Mouse (Mus musculus) forebrain, embryonic 14.5 days (tissue): ENCODE results near the gene Ndufa4l2. TPM values are rescaled to one million over a fixed set of nuclear protein-coding genes. Genes with fewer than 3 reads are reported as not detected.

Experiments
- ATAC-seq: fragments of 200-750 bp; cut with Nextera tagmentation; 2 replicates; pipeline ENCODE4 v1.8.0; 2017; ENCODE audit warnings: mild to moderate bottlenecking, moderate library complexity
- DNase-seq: peaks from one replicate; pipeline ENCODE4 v3.0.0-alpha.2; 2015; ENCODE audit warnings: low spot score
- H3K27ac ChIP-seq: fragments of 300-500 bp; sonication (generic); 2 replicates; pipeline ENCODE4 v1.5.1; 2014; ENCODE audit warnings: low read depth, mild to moderate bottlenecking, control low read depth, low read length, moderate library complexity
- H3K27me3 ChIP-seq: fragments of 300-500 bp; sonication (generic); replicated peaks from 2 replicates; pipeline ENCODE4 v1.6.1; 2014; ENCODE audit warnings: low read length, control low read depth, mixed read lengths; ENCODE audit not compliant: control insufficient read depth, insufficient read depth
- H3K36me3 ChIP-seq: fragments of 300-500 bp; sonication (generic); 2 replicates; pipeline ENCODE4 v1.6.1; 2014; ENCODE audit warnings: low read length, control low read depth; ENCODE audit not compliant: control insufficient read depth, insufficient read depth
- H3K4me1 ChIP-seq: fragments of 300-500 bp; sonication (generic); 2 replicates; pipeline ENCODE4 v1.6.1; 2014; ENCODE audit warnings: antibody characterized with exemption, low read length, control low read depth; ENCODE audit not compliant: control insufficient read depth, insufficient read depth
- H3K4me2 ChIP-seq: fragments of 300-500 bp; sonication (generic); 2 replicates; pipeline ENCODE4 v1.6.1; 2014; ENCODE audit warnings: mild to moderate bottlenecking, control low read depth, low read length
- H3K4me3 ChIP-seq: fragments of 300-500 bp; sonication (generic); 2 replicates; pipeline ENCODE4 v1.5.1; 2014; ENCODE audit warnings: low read depth, low read length, control low read depth
- H3K9ac ChIP-seq: fragments of 300-500 bp; sonication (generic); 2 replicates; pipeline ENCODE4 v1.6.1; 2014; ENCODE audit warnings: mild to moderate bottlenecking, low read length, control low read depth, moderate library complexity
- H3K9me3 ChIP-seq: fragments of 300-500 bp; sonication (generic); replicated peaks from 2 replicates; pipeline ENCODE4 v1.6.1; 2016; ENCODE audit warnings: low read length, control low read depth, mixed read lengths; ENCODE audit not compliant: control insufficient read depth
- WGBS: fragments of 180-500 bp; shearing (Covaris S2); extraction: QIAGEN DNeasy Blood & Tissue Kit; methylation state at CpG from one replicate; pipeline ENCODE4 v1.1.7; 2014; 5-methylcytosine and 5-hydroxymethylcytosine counted together
- polyA plus RNA-seq: library from polyadenylated mRNA; unstranded; fragments of >200 nt; fragmentation: Nextera tagmentation; extraction: Ambion mirVana; gene quantifications from 2 replicates; pipeline ENCODE4 v1.2.1, GENCODE M21; 2014

The Ndufa4l2 gene
- polyA plus RNA-seq, 1 experiment from 2014 or later = 12.5 TPM

DNA sequence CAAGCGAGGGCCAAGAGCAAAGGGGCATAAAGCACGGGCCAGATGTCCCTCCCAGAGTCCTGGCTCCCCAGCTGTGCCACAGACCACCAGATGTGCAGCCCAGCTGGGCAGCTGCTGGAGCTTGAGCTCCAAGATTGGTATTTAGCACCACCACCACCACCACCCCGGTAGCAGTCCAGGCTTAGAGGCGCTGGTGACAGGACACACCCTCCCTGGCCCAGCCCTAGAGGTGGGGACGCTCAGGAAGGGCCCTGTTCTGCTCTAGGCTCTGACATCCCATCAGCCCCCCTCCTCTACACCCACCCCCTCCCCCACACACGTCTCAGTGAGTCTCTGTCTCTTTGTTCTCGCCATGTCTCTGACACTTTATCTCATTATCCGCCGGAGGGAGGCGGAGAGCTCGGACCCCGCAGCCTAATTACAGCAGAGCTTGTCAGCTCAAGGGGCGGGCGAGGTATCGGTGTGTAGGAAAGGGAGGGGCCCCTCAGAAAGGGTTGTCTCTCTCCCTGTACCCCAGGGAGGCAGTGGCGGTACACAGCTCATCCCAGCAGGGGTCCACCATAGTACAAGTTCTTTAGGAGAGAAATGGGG, 1.2 kb upstream of the Ndufa4l2 start:
- H3K9ac ChIP-seq = peak overlapping the region; percentile 10; the same call in 1 of the 2 replicates
- peak overlapping the region; percentile 22; the same call in 1 of the 2 replicates for H3K27ac ChIP-seq
- DNase-seq = peak; percentile 76
- H3K4me1 ChIP-seq = peaks cover 54% of the 10 kb centered on the region
- H3K4me3 ChIP-seq = no peak overlapping the region
- peak overlapping the region; percentile 90 for H3K4me2 ChIP-seq
- no peaks in the 10 kb centered on the region for H3K9me3 ChIP-seq
- H3K27me3 ChIP-seq = peaks cover 14% of the 10 kb centered on the region
- WGBS = 1% methylated on average over 16 of the region's 16 CpGs
- ATAC-seq = no peak
- H3K36me3 ChIP-seq = peaks cover 11% of the 10 kb centered on the region

DNA sequence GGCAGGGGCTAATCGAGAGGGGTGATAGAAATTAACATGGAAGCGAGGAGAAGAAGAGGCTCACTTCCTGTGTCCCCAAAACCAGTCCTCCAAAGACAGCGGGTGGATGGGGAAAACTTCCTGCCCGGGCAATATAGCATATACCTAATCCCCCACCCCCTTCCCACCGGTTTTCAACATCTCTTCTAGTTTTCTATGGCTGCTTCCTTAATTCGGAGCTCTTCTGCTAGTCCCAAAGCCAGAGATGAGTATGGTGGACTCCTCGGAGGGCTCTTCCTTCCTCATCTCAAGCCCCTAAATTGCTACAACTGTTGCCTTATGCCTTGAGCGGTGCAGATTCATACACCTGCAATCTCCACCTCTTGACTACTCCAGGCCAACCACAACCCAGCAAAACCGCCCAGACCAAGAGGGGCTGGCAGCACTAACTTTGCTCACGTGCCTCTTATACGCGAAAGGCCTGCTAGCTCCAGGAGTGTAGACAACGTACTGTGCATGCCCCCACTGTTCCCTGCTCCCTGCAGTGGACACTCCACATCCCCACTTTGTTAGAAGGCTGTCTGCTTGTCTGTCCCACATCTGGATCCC, 562 bp upstream of the Ndufa4l2 start:
- H3K4me1 ChIP-seq = peaks cover 54% of the 10 kb centered on the region
- H3K27me3 ChIP-seq = peaks cover 14% of the 10 kb centered on the region
- H3K27ac ChIP-seq = no peak overlapping the region; the same call in 1 of the 2 replicates
- peak overlapping the region; percentile 10; the same call in 1 of the 2 replicates for H3K9ac ChIP-seq
- ATAC-seq (no peak), DNase-seq (no peak)
- 11% methylated on average over 13 of the region's 13 CpGs for WGBS
- no peaks in the 10 kb centered on the region for H3K9me3 ChIP-seq
- H3K4me3 ChIP-seq = no peak overlapping the region
- peak overlapping the region; percentile 90 for H3K4me2 ChIP-seq
- peaks cover 16% of the 10 kb centered on the region for H3K36me3 ChIP-seq

DNA sequence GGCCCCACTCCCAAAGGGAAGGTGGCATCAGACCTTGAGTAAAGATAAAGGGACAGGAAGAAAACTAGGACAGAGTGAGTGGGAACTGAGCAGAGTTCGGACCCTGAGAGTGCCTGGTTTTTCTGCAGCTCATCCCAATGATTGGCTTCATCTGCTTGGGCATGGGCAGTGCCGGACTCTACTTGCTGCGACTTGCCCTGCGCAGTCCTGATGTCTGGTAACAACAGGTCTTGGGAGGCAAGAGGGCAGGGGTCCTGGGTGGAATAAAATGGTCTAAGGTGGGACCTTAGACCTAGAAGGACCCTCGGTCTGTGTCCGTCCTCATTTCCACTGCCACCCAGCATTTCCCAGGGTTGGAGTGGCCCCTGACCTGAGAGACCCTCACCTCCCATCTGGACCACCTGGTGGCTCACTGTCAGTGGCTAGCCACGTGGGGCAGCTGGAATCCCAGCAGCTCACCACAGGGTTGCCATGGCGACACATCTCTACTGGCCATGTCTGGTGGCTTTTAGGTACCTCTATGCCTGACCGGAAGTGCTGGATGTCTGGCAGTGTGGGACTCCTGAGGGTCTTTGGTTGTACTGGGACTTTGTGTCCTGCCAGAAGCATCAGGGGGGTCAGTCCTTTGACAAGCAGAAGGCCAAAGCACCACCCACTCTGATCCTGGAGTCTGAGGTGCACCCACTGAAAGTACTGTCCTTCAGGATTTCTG, 660 bp downstream of the Ndufa4l2 start:
- H3K27me3 ChIP-seq = peaks cover 14% of the 10 kb centered on the region
- no peak overlapping the region for H3K9ac ChIP-seq
- DNase-seq (no peak), ATAC-seq (no peak)
- no peak overlapping the region for H3K4me2 ChIP-seq
- H3K27ac ChIP-seq = no peak overlapping the region
- H3K4me3 ChIP-seq = no peak overlapping the region
- 34% methylated on average over 9 of the region's 9 CpGs for WGBS
- H3K36me3 ChIP-seq = peaks cover 25% of the 10 kb centered on the region
- H3K4me1 ChIP-seq = peaks cover 48% of the 10 kb centered on the region
- H3K9me3 ChIP-seq = no peaks in the 10 kb centered on the region

DNA sequence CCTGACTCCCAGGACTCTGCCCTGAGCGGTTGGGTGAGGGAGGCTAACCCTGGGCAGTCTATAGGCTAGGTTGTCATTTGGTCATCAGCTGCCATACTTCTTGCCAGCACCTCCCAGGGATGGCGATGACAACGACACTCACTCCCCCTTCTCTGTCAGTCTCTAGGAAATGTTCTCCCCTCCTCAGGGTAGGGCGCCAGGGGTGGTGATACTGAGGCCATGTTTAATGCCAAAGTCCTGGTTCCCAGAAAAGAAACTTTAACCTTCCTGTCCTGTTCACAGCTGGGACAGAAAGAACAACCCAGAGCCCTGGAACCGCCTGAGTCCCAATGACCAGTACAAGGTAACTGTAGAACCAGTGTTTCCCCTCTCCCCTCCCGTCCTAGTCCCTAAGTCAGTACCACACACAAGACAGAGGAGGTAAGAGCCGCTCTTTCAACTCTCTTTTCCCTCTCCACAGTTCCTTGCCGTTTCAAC, 1.3 kb downstream of the Ndufa4l2 start:
- H3K4me1 ChIP-seq = peaks cover 42% of the 10 kb centered on the region
- WGBS = 24% methylated on average over 8 of the region's 8 CpGs
- no peak overlapping the region for H3K27ac ChIP-seq
- no peak overlapping the region for H3K4me2 ChIP-seq
- H3K4me3 ChIP-seq = no peak overlapping the region
- DNase-seq = no peak
- H3K27me3 ChIP-seq = peaks cover 14% of the 10 kb centered on the region
- no peaks in the 10 kb centered on the region for H3K9me3 ChIP-seq
- no peak overlapping the region for H3K9ac ChIP-seq
- H3K36me3 ChIP-seq = peaks cover 25% of the 10 kb centered on the region
- no peak for ATAC-seq

DNA sequence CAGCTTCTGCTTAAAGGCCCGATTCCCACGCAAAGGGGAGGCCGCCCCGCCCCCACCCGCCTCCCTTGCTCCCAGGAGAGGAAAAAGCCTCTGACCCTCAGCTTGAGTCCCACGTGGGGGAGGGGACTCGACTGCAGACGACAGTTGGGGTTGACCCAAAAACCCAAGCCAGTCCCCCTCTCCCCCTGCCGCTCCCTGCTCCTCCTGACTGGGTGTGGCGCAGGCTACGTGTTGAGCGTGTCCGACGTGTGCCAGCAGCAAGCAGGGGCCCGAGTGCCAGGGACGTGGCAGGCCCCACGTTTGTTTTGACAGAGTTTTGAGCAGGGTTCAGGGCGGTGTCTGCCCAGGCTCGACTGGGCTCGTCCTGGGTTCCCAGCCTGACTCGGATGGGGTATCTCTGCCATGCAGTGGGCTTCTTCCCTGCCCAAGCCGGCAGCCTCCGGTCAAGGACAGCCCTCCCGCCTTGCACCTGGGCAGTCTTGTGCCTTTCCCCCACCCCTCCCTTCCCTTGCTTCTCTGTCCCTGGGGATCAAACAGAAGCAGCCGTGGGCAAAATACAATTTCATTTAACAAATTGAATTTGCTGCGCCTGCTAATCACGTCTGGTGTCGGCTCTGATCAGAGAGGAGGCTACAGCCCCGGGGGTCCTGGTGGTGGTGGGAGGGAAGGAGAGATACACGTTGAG, 2.0 kb downstream of the Ndufa4l2 start:
- H3K36me3 ChIP-seq = peaks cover 25% of the 10 kb centered on the region
- peaks cover 43% of the 10 kb centered on the region for H3K4me1 ChIP-seq
- H3K27ac ChIP-seq = no peak overlapping the region
- no peaks in the 10 kb centered on the region for H3K9me3 ChIP-seq
- DNase-seq (no peak), ATAC-seq (no peak)
- no peak overlapping the region for H3K4me2 ChIP-seq
- no peak overlapping the region for H3K4me3 ChIP-seq
- H3K9ac ChIP-seq = no peak overlapping the region
- 13% methylated on average over 30 of the region's 30 CpGs for WGBS
- H3K27me3 ChIP-seq = peaks cover 12% of the 10 kb centered on the region

DNA sequence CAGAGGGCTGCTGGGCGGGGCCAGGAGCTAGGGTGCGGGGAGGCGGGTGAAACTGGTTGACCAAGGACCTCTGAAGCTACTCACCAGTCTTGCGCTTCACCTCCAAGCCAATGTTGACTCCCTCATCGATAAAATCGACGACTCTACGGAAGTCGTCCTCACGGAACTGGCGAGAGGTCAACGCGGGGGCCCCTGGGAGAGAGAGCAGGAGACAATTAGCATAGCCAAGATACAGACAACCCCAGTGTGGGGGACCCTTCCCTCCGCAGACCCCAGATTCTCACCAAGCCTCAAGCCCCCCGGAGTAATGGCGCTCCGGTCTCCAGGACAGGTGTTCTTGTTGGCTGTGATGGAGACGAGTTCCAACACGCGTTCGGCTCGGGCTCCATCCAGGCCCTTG, 3.2 kb downstream of the Ndufa4l2 start:
- Histone ChIP-seq H3K4me1 (peaks cover 36% of the 10 kb centered on the region), H3K27ac (no peak overlapping the region), H3K27me3 (peaks cover 12% of the 10 kb centered on the region), H3K9ac (no peak overlapping the region), H3K9me3 (no peaks in the 10 kb centered on the region), H3K36me3 (peaks cover 25% of the 10 kb centered on the region), H3K4me2 (no peak overlapping the region), H3K4me3 (no peak overlapping the region)
- ATAC-seq (no peak), DNase-seq (no peak)
- 92% methylated on average over 22 of the region's 22 CpGs for WGBS

DNA sequence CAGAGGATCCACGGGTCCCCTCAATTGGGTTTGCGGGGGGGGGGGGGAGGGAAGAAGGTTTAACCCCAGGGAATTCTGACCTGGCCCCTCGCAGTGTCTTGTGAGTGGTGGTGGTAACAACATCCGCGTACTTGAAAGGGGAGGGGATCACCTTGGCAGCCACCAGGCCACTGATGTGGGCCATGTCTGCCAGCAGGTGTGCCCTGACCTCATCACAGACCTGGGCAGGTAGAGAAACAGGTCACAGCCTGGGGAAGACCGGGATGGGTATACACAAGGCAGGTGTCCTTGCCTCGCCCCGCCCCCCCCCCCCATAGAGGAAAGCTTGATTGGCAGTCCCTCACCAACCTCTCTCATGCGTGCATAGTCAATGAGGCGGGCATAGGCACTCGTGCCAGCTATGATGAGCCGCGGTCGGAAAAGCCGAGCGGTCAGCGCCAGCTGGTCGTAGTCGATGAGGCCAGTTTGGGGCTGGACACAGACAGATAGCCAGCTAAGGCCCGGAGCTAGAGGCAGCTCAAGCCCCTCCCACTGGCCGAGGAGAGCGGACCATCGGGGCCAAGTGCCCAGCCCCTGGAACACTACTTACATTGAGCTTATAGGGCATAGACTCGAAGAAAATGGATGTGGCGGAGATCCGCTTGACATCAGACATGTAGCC, 4.4 kb downstream of the Ndufa4l2 start:
- no peaks in the 10 kb centered on the region for H3K9me3 ChIP-seq
- H3K27me3 ChIP-seq = peaks cover 15% of the 10 kb centered on the region
- 93% methylated on average over 26 of the region's 26 CpGs for WGBS
- no peak overlapping the region for H3K4me2 ChIP-seq
- peaks cover 25% of the 10 kb centered on the region for H3K36me3 ChIP-seq
- H3K27ac ChIP-seq = no peak overlapping the region
- no peak for DNase-seq
- ATAC-seq = no peak
- H3K4me1 ChIP-seq = peaks cover 24% of the 10 kb centered on the region
- no peak overlapping the region for H3K9ac ChIP-seq
- H3K4me3 ChIP-seq = no peak overlapping the region

DNA sequence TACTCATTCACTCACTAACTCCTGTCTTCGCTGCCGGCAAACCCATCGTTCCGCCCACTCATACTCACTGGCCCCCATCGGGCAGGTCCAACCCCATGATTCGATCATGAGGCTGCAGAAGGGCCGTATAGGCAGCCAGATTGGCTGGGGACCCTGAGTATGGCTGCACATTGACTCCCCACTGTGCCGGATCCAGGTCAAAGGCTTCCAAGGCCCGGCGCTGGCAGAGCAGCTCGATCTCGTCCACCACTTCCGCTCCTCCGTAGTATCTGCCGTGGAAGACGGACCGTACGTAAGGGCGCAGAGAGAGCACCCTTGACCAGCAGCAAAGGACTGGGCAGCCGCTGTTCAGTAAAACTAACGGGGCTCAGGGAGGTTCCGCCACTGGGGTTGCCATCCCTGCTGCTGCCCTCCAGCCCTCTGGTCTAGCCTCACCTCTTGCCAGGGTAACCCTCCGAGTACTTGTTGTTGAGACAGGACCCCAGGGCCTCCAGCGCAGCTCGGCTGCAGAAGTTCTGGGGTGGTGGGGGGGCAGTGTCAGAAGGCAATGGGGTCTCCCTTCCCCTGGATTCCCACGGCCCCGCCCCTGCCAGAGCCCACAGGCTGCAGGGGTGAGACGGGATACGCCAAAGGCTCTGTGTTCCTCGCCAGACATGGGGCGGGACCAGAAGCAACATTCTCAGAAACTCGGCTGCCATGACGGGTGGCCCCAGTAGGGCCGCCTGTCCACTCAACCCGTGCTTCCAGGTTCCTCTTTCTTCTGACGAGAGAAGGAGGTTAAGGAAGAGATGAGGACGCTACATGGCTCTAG, 5.3 kb downstream of the Ndufa4l2 start:
- Histone ChIP-seq H3K27me3 (peaks cover 12% of the 10 kb centered on the region), H3K36me3 (peaks cover 25% of the 10 kb centered on the region), H3K4me2 (no peak overlapping the region), H3K27ac (no peak overlapping the region), H3K4me3 (no peak overlapping the region), H3K4me1 (peaks cover 24% of the 10 kb centered on the region), H3K9me3 (no peaks in the 10 kb centered on the region), H3K9ac (no peak overlapping the region)
- DNase-seq (no peak), ATAC-seq (no peak)
- 95% methylated on average over 37 of the region's 37 CpGs for WGBS
